Mouse (Mus musculus): ENCODE data around the gene Dntt.

The Dntt gene

DNA sequence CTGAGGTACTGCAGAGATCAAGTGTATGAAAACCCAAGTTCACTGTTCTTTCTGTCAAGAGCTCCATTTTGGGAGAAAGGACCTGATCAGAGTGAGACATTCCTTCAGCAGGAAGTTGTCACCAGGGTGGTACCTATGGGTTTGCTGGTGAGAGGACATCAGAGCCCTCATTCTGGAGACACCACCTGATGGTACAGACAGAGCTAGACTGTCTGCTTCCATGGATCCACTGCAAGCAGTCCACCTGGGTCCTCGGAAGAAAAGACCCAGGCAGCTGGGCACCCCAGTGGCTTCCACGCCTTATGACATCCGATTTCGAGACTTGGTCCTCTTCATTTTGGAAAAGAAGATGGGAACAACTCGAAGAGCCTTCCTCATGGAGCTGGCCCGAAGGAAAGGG is at the start of gene Dntt:
Gene Dntt, plus strand, starts transcription at position 57 of the 400 bp plus-strand sequence.
- no peak for DNase-seq (ENCODE audit: low read depth)

DNA sequence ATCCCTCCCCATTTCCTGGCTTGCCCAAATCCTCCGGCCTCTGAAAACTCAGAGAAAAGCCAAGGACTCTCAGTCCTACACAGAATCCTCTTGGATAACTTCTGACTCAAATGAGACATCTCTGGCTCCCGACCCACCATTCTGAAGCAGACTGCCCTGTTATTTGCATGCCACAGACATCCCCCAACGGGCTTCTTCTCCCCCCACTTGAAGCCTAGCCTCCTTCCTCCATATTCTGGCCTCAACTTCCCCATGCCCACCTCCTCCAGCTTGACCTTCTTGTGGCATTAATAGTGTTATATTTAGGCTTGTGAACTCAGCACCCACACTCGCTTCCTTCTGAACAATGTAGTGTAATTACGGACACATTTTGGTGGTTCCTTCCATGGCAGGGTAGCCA is 48.4 kb upstream of the Dntt start:
- DNase-seq (ENCODE audit: low read depth), result no peak

DNA sequence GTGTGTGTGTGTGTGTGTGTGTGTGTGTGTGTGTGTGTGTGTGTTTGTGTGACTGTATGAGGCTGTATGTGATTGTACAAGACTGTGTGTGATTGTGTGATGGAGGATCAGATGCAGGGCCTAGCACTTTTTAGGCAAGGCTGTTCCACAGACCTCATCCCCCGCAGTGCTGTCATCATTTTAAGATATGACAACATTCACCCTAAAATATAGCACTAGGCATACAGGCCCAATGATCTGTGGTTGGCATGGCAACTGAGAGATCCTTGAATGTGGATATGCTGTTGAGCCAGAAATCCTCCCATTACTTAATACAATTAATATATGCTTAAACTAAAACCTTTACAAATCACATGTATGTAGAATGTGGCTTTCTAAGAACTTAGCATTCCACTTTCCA is 44.5 kb upstream of the Dntt start:
- DNase-seq (ENCODE audit: low read depth), result no peak

DNA sequence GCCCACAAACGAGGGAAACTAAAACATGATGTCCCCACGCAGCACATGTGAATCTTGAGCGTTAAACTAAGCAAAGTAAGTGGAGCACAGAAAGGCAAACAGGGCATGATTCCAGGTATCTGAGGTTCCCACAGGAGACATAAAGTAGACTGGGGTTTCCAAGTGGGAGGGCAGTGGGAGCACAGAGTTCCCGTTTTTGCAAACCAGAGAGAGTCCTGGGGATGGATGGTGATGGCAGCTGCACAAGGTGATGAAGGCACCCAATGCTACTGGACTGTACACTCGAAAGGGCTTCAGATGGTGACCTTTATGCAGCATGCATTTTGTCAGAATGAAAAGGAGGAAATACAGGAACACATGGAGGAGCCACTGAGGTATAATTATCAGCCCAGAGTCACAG is 40.2 kb upstream of the Dntt start:
- DNase-seq (ENCODE audit: low read depth), result no peak

DNA sequence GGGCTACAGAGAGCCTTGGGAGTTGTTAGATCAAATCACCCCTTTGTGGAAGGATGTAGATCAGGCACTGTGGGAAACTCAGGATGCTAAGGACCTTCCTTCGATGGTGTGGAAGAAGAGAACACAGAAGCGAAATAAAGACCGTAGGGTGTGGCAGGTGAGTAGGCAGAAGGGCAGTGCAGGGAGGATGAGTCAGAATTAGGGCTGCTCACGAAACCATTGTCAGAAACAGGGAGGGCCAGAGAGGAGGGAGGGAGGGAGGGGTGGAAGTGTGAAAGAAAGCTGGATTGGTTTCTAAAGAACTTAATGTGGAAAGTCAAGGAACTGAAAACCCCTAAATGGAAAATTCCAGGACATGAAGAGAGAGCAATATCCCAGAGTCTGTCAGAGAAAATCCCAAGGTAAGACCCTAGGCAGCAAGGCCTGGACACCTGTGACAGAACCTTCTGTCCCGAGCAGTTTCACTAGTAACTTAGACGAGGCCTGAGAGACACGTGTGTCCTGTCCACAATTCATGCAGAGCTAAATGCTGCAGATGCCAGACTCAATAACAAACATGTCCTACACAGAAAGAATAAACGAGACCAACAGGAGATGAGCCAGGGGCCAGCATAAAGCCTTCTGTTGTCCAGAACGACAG is 39.0 kb upstream of the Dntt start:
- DNase-seq (ENCODE audit: low read depth), result no peak

DNA sequence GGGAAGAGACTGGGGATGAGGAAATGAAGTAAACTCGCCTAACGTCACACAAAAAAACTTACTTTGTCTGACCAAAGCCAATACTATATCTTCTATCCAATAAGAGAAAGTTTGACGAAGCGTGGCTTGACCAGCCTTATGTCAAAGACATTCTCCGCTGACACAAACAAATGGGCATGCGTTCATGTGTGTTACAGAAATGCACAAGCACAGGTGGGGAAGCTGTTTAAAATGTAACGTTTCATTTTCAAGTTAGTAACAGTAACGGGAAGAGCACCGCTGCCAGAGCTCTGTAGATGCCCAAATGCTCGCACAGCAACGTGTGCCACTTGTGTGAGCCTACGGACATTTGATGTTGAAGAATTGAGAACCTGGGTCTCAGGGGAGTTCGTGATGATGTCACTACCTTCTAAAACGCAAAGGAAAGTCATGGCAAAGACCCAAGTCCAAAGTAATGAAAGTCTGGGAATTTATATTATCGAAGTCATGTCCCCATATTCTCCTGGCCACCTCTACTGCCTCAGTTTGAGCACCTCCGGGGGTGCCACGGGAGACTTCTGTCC is 38.2 kb upstream of the Dntt start:
- DNase-seq (ENCODE audit: low read depth), result no peak

DNA sequence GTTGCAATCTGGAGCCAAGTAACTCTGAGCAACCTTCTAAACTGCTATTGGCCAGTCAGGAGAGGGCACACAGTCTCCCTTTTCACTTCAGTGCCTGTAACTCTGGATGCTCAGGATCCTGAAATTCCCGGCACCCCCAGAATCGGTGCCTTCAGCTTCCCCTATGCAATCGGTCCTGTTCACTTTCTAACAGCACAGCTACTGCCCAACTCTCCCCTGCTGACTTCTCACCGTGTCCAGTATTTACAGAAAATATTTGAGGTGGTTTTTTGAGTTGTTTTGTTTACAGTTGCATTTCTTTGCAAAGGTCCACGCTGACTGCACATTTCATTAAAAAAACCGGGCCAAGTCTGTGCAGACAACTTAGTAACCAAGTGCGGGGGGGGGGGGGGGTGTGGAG is 37.4 kb upstream of the Dntt start:
- DNase-seq (ENCODE audit: low read depth), result no peak

DNA sequence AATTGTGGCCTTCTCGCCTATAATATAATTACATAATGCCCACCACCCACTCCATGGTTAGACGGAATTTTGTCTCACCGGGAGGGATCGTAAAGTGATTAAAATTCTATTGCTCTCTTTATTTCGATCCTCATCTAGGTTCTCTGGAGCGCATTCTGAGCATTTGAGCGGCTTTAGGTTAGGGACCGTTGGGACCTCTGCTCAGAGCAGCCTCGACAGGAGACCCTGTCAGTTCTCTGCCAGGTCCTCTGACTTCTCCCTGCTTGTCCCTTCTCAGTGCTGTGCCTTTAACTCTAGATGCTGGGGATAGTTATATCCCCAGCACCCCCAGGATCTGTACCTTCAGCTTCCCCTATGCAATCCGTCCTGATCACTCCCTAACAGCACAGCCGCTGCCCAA is 37.0 kb upstream of the Dntt start:
- no peak for DNase-seq (ENCODE audit: low read depth)

DNA sequence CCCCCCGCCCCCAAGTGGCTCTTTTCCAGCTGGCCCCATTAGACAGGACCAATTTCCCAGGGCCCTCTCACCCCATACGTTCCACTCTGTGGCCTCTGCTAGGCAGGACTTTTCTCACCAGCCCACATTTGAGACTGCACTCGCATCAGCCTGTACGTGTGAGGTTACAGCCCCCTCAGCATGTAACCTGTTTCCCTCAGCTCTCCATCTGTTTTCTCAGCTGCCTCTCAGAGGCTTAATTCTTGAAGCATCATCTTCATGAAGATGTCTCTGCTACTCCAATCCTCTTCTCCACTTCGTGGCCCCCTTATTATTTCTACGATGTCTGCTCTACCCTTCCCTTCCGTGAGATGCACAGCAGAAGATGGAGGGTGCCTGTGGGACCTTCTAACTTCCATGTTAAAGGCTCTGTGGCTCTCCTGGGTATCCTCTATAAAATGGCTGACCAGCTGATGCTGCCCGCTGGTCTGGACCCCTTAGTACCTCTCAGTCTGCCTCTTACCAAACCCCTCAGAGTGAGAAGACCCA is 36.5 kb upstream of the Dntt start:
- DNase-seq (ENCODE audit: low read depth), result no peak

DNA sequence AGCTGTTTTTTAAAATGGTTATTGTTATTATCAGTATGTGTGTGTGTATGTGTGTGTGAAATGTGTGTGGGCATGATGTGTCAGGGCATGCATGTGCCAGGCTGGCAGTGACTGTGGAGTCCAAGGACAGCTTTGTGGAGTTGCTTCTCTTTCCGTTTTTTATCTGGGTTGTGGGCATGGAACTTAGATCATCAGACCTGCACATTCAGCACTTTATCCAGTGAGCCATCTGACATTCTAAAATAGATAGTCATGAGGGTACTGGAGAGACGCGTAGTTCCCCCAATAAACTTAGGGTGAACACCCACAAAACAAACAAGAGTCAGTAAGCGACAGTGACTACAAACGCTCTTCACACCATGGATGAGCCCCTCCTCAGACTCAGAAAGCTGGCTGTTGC is 35.7 kb upstream of the Dntt start:
- no peak for DNase-seq (ENCODE audit: low read depth)

DNA sequence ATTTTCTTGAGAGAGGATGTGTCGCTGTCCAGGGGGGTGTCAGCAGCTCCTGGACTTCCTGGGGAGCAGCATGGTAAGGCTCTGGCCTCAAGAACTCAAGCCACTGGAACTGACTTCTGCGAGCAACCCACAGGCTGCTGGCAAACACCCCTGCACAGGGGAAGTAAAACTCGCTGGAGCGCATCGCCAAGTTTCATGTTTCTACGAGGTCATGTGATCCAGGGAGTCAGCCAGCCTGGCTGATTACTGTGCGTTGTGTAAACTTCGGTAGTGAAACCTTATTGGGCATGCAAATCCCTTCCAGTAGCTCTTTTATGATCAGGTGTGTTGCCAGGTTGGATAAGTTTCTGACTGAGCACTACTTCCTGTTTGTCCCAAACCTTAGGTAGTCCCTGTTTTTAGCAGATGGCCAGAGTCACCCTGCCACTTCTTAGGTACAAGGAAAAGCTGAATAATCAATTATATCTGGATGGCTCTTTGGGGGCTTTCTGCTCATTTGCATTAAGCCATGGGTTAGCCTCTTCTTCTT is 35.0 kb upstream of the Dntt start, which contains the start of gene Blnk:
Gene Blnk, minus strand, starts transcription at position 479 of the 529 bp plus-strand sequence.
- peak; percentile 8 for DNase-seq (ENCODE audit: low read depth)

DNA sequence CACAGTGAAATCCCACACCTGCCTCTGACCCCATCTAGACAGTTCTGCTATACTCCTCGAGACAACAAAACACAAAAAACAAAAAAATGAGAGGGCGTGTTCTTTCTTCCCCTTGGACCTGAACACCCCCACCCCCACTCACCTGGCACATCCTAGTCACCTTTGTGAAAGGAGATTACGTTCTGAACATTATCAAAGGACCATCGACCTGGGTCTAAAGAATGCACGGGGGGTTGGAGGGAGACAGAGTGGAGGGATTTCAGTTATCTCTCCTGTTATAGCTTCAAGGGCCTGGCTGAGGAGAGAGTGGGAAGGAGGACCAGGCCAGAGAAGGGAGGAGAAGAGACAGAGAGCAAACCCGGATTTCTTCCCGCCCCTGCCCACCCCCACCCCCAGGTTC is 34.2 kb upstream of the Dntt start:
- DNase-seq (ENCODE audit: low read depth), result no peak

DNA sequence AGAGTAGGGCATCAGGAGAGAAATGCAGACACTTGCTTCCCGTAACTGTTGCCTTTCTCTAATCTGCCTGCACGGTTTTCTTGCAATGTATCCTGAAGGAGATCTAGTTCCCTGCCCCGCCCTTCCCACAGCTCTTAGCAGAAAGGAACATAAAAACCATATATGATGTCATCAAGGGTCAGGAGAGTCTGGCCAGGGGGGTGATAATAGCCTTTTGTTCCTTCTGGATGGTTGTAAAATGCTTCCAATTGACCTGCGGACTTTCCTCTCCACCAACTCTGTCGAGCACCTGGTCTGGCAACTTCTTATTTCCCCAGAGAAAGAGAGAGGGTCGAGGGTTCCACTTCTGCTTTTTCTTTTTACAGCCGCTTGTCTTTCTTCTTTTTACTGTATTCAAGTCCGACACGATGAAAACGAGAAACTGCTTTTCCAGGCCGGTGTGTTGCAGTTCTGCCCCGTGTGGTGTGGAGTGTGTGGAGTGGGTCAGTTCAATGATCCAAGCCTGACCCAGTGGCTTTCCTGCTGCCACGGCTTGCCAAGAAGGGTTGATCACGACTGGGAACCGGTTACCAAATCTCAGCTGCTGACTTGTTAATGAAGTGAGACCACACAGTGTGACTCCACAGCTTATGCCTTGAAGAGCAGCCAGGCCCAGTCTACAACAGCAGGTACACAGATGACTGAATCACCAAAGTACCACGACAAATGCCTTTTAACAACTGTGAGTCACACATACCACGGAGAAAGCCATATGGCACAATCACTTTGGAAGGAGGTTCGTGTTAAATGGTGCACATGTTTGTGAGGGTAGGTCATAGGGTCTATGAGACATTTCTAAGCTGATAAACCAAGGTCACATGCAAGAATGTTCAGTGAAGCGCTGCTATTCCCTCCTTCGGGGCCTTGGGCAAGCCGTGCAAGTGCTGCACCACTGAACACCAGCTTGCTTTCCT is 33.4 kb upstream of the Dntt start:
- no peak for DNase-seq (ENCODE audit: low read depth)

DNA sequence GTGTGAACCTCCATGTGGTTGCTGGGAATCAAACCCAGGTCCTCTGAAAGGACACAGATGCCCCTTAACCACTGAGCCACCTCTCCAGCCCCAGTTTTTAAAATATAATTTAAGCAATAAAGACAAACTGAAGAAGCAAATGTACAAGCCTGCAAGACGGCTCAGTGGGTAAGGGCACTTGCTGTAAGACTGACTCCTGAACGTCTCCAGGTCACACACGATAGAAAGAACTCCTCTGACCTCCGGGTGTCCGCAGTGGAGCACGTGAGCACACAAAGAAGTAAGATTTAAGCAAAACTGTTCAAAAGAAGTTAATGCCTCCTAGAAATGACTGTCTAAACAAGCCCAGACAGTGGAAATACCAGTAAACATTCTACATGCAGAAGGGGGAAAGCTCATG is 32.4 kb upstream of the Dntt start:
- DNase-seq (ENCODE audit: low read depth), result no peak

DNA sequence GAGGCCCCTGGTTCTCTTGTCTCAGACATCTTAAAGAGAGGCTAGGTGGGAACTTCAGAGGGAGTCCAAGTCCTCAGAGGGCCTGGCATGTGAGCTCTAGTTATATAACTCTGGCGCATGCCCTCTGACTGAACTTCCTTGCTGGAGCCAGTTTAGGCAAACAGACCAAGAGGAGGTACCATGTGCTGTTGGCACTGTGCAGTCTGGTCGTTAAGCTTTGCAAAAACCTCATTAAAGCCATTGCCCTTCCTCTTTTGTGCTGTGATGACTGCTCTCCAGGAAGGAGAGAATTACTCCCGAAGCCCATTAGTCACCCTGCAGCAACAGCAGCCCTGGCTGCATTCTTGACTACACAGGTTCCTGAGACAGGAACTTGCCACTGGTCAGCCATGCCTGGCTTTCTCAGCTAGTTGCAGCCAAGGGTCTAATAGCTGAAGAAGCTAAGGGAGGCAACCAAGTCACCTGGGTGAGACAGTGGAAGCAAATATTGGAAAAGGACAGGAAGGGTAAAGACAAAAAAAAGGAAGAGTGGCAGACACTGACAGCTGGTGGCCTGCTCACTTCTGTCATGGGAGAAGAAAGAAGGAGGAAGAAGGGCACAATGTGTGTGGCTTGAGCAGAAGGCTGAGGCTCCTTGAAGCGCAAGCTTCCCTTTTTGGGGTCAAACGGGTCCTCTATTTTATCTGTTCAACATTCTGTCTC is 30.5 kb upstream of the Dntt start:
- no peak for DNase-seq (ENCODE audit: low read depth)

DNA sequence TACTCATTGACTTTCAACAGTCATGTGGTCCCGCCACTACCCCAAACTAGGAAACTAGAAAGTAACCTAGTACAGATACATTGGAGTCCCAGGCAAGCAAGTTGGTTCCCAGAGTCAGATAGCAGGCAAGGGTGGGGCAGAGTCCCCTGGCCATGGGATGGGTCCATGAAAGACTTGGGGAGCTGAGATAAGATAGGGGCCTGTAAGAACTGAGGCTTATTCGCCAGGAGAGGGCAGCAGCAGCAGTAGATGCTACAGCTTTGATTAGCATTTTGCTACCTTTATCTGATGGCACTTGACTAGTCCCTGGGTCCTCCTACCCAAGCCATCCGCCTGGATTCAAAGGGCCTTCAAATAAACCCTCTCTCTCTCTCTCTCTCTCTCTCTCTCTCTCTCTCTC is 29.5 kb upstream of the Dntt start:
- peak; percentile 37 for DNase-seq (ENCODE audit: low read depth)

DNA sequence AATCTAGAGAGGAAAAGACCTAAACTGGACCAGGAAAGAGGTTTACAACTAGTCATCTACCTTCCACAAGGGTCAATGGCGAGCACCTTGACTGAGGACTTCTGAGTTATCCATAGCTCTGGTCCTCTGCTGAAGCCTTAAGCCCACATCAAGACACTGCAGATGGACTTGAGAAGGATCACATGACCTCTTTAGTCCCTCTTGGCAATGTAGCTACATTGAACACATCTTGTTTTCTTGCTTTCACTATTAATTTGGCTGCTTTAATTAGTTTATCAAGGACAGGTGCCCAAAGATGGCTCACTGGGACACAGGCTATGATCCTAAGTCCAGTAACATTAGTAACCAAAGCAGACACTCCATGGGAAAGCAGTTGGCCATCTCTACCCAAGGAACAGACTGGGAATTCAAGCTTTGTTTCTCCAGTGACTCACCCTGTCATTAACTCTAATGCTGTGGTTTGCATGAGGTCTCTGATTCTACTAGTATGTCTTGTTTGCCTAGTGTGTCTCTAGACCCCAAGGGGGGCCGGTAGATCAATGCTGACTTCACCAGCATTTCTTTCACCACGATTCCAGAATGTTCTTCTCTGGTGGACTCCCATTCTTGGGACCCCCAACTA is 25.3 kb upstream of the Dntt start:
- no peak for DNase-seq (ENCODE audit: low read depth)

DNA sequence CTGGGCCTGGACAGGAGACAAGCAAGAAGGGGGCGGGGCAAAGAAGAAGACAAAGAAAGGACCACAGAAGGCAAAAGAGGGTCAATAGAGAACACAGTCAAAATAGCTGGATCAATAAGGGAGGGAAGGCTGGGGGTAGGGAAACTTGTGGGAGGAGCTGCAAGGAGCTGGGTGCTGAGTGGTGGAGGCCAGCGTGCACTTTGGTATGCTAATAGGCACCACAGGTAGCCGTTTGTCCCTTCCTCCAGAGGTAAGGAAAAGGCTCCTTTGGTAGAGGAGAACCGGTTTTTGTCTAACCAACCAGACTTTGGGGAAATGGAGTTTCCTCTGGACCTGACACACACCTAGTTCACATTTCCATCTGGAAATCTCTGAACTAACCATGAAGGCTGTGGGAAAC is 22.5 kb upstream of the Dntt start:
- DNase-seq (ENCODE audit: low read depth), result no peak

DNA sequence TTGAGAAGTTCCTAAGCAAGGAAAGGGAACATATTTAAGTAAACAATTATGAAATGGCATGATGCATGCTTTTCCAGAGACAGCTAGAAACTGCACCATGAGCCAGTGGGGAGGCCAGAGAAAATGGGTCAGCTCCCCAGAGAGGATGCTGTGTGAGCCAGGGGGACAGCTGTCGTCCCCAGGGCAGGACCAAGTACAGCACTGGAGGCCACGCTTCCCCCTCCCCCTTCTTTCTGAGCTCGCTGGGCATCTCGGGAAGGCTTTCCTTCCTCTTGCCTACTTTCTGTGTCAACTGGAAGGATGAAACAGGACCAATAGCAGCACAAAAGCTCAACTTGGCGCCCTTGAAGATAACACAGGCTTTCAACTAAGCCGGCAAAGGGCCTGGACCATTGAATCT is 21.7 kb upstream of the Dntt start:
- DNase-seq (ENCODE audit: low read depth), result no peak

DNA sequence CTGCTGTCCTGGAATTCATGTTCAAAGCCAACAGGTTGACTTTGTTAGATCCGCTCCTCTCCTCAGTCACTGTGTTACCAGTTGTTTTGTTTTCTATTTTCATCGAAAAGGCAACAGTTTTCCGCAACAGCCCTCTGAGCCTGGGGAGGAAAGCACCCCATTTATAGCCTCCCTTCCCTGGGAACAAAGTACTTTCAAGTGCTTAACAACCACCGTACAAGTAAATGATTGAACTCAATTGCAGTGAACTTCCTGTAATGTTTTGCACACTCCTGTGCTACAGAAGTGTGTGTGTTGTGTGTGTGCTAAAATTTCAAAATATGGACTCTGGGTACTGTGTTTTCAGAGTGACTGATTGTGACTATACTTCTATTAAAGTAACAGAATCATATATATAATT is 21.3 kb upstream of the Dntt start:
- DNase-seq (ENCODE audit: low read depth), result no peak

DNA sequence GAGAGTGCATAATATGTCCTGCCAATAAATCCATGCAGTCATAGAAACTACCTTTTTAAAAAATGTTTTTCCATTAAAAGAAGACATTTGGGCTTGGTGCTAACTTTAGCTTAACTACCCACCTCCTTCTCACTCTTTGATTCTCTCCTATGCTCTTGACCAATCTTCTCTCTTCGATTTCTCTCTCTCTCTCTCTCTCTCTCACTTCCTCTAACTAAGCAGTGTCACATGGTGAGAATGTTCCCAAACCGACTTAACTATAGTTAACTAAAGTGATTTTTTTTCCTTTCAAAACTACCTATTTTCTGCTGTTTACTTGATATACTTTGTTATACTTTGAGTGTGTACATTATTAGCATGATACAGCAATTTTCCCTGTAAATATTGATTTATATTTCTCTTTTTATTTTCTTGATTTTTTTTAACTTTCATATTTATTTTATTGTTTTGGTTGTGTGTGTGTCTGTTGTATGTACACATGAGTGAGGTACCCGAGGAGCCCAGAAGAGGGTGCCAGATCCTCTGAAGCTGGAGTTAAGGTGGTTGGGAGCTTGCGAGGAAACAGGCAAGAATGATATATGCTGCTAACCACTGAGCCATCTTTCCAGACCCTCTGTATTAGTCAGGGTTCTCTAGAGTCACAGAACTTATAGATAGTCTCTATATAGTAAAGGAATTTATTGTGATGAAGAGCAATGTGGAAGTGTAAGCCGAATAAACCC is 20.2 kb upstream of the Dntt start:
- DNase-seq (ENCODE audit: low read depth), result no peak

Data from naive thymus-derived CD4-positive, alpha-beta T cell, adult 2 months (primary cell).